ENCODE assay signal across 8 mouse cellular contexts in genomic region chr9:53404753-53405722, GRCm38 (mm10). TPM values are rescaled to one million over a fixed set of nuclear protein-coding genes. Genes with fewer than 3 reads are reported as not detected.
DNase-seq lines count a peak whose midpoint lies in the region; ATAC-seq and TF ChIP-seq lines count a peak whose summit lies in the region.

No protein-coding gene starts in this region.

- H3K36me3 ChIP-seq in E14TG2a.4 (ENCODE audit: insufficient read depth, low read length), result no peaks in the 10 kb centered on the region
- H3K36me3 ChIP-seq in forebrain, embryonic 11.5 days (ENCODE audit: control insufficient read depth, insufficient read depth, low read length), result no peaks in the 10 kb centered on the region
- H3K36me3 ChIP-seq in heart, embryonic 15.5 days, result no peaks in the 10 kb centered on the region
- H3K36me3 ChIP-seq in kidney, postnatal 0 days (ENCODE audit: insufficient read depth, low read length), result no peaks in the 10 kb centered on the region
- H3K36me3 ChIP-seq in liver, adult 2 months (ENCODE audit: control insufficient read depth, insufficient read depth, low read length), result peaks cover 3% of the 10 kb centered on the region; the same call in 1 of the 2 replicates
- no peaks in the 10 kb centered on the region for H3K36me3 ChIP-seq in midbrain, postnatal 0 days (ENCODE audit: insufficient read depth, low read length)

- H3K9ac ChIP-seq in forebrain, embryonic 11.5 days (ENCODE audit: low read length), result peak overlapping the region; percentile 30
- peak overlapping the region; percentile 35 for H3K9ac ChIP-seq in heart, embryonic 15.5 days
- H3K9ac ChIP-seq in kidney, postnatal 0 days (ENCODE audit: low read depth, low read length), result peak overlapping the region; percentile 53
- H3K9ac ChIP-seq in liver, adult 2 months (ENCODE audit: low read depth, low read length), result peak overlapping the region; percentile 48
- H3K9ac ChIP-seq in midbrain, postnatal 0 days (replicated peaks; ENCODE audit: low read length, poor library complexity, severe bottlenecking), result peak overlapping the region; percentile 55

- H3K9me3 ChIP-seq in E14TG2a.4 (ENCODE audit: low read length), result no peaks in the 10 kb centered on the region
- H3K9me3 ChIP-seq in forebrain, embryonic 11.5 days (ENCODE audit: control insufficient read depth, low read length), result no peaks in the 10 kb centered on the region
- no peaks in the 10 kb centered on the region for H3K9me3 ChIP-seq in heart, embryonic 15.5 days (replicated peaks)
- no peaks in the 10 kb centered on the region for H3K9me3 ChIP-seq in kidney, postnatal 0 days (replicated peaks; ENCODE audit: low read length)
- no peaks in the 10 kb centered on the region for H3K9me3 ChIP-seq in midbrain, postnatal 0 days (ENCODE audit: low read length)

- no peaks in the 10 kb centered on the region for H3K79me2 ChIP-seq in liver, adult 2 months (ENCODE audit: control insufficient read depth, insufficient read depth, low read length)

- no peak for TF ChIP-seq CTCF in E14TG2a.4 (conservative IDR thresholded peaks at IDR 0.05; ENCODE audit: low read length)
- no peak for TF ChIP-seq CTCF in kidney, postnatal 0 days (IDR thresholded peaks at IDR 0.05; ENCODE audit: low read depth)
- no peak for TF ChIP-seq CTCF in liver, adult 2 months (IDR thresholded peaks at IDR 0.05; ENCODE audit: low read depth, low read length)
- TF ChIP-seq CTCF in midbrain, postnatal 0 days (IDR thresholded peaks at IDR 0.05), result no peak

- H3K4me2 ChIP-seq in forebrain, embryonic 11.5 days (ENCODE audit: low read depth, low read length, severe bottlenecking), result peak overlapping the region; percentile 38
- H3K4me2 ChIP-seq in heart, embryonic 15.5 days, result peak overlapping the region; percentile 61
- peak overlapping the region; percentile 64 for H3K4me2 ChIP-seq in kidney, postnatal 0 days (ENCODE audit: low read length)
- H3K4me2 ChIP-seq in midbrain, postnatal 0 days (ENCODE audit: low read depth, low read length, poor library complexity, severe bottlenecking), result peak overlapping the region; percentile 54

- peaks cover 55% of the 10 kb centered on the region for H3K4me1 ChIP-seq in E14TG2a.4 (replicated peaks; ENCODE audit: low read depth, low read length)
- H3K4me1 ChIP-seq in forebrain, embryonic 11.5 days (replicated peaks; ENCODE audit: control insufficient read depth, insufficient read depth, low read length), result no peaks in the 10 kb centered on the region
- peaks cover 13% of the 10 kb centered on the region for H3K4me1 ChIP-seq in heart, embryonic 15.5 days (replicated peaks)
- peaks cover 13% of the 10 kb centered on the region; the same call in 1 of the 2 replicates for H3K4me1 ChIP-seq in kidney, postnatal 0 days (replicated peaks; ENCODE audit: insufficient read depth, low read length)
- H3K4me1 ChIP-seq in liver, adult 2 months (ENCODE audit: control insufficient read depth, insufficient read depth, low read length), result no peaks in the 10 kb centered on the region
- no peaks in the 10 kb centered on the region for H3K4me1 ChIP-seq in midbrain, postnatal 0 days (ENCODE audit: insufficient read depth, low read length)

- no peak for TF ChIP-seq POLR2A in liver, adult 2 months (IDR thresholded peaks at IDR 0.05; ENCODE audit: extremely low read depth, insufficient read depth, low read length)

- no peak overlapping the region for H3K27ac ChIP-seq in forebrain, embryonic 11.5 days (ENCODE audit: low read depth, low read length)
- H3K27ac ChIP-seq in heart, embryonic 15.5 days, result peak overlapping the region; percentile 65
- peak overlapping the region; percentile 60 for H3K27ac ChIP-seq in kidney, postnatal 0 days
- no peak overlapping the region for H3K27ac ChIP-seq in liver, adult 2 months (replicated peaks; ENCODE audit: insufficient read depth, low read depth, low read length)
- peak overlapping the region; percentile 92 for H3K27ac ChIP-seq in midbrain, postnatal 0 days (ENCODE audit: low read depth, low read length)

- no peaks in the 10 kb centered on the region for H3K27me3 ChIP-seq in E14TG2a.4 (ENCODE audit: insufficient read depth, low read length)
- H3K27me3 ChIP-seq in forebrain, embryonic 11.5 days (ENCODE audit: control insufficient read depth, insufficient read depth, low read length), result no peaks in the 10 kb centered on the region
- H3K27me3 ChIP-seq in heart, embryonic 15.5 days, result no peaks in the 10 kb centered on the region
- H3K27me3 ChIP-seq in kidney, postnatal 0 days (ENCODE audit: insufficient read depth, low read length), result no peaks in the 10 kb centered on the region
- no peaks in the 10 kb centered on the region for H3K27me3 ChIP-seq in liver, adult 2 months (ENCODE audit: control insufficient read depth, insufficient read depth, low read length)
- no peaks in the 10 kb centered on the region for H3K27me3 ChIP-seq in midbrain, postnatal 0 days (ENCODE audit: insufficient read depth, low read length)

- ATAC-seq in cerebellum, adult (ENCODE audit: insufficient number of reproducible peaks, low FRiP score, low TSS enrichment), result peak; percentile 86
- peak; percentile 89 for ATAC-seq in forebrain, embryonic 11.5 days (replicated peaks; ENCODE audit: low FRiP score)
- peak; percentile 78 for ATAC-seq in heart, embryonic 15.5 days (replicated peaks; ENCODE audit: insufficient number of reproducible peaks, insufficient read depth, low FRiP score, low read depth)
- peak; percentile 81 for ATAC-seq in kidney, postnatal 0 days (replicated peaks; ENCODE audit: low FRiP score, low read depth)
- ATAC-seq in midbrain, postnatal 0 days (ENCODE audit: low FRiP score), result peak; percentile 96

- 30% methylated on average over 21 of the region's 21 CpGs for WGBS in forebrain, embryonic 11.5 days
- 25% methylated on average over 21 of the region's 21 CpGs for WGBS in heart, embryonic 15.5 days
- 23% methylated on average over 21 of the region's 21 CpGs for WGBS in kidney, postnatal 0 days
- WGBS in liver, adult 2 months, result 42% methylated on average over 21 of the region's 21 CpGs
- WGBS in midbrain, postnatal 0 days, result 17% methylated on average over 21 of the region's 21 CpGs

- peak; percentile 82 for DNase-seq in forebrain, embryonic 11.5 days (ENCODE audit: low spot score)
- DNase-seq in kidney, postnatal 0 days (ENCODE audit: low spot score), result peak; percentile 96
- DNase-seq in liver, adult 2 months (ENCODE audit: extremely low read depth, low read depth, low spot score), result peak; percentile 73
- DNase-seq in midbrain, postnatal 0 days (ENCODE audit: low spot score), result peak; percentile 97
- DNase-seq in spleen, postnatal 4 days (ENCODE audit: low spot score in 2 of 2), result peak; percentile 68 to 79

- peak overlapping the region; percentile 82 for H3K4me3 ChIP-seq in E14TG2a.4 (replicated peaks; ENCODE audit: low read length)
- peak overlapping the region; percentile 12 for H3K4me3 ChIP-seq in forebrain, embryonic 11.5 days (ENCODE audit: low read depth, low read length)
- H3K4me3 ChIP-seq in heart, embryonic 15.5 days, result peak overlapping the region; percentile 42
- peak overlapping the region; percentile 32 for H3K4me3 ChIP-seq in kidney, postnatal 0 days (replicated peaks; ENCODE audit: low read depth, low read length)
- H3K4me3 ChIP-seq in liver, adult 2 months (ENCODE audit: insufficient read depth, low read depth, low read length), result peak overlapping the region; percentile 39
- peak overlapping the region; percentile 30 for H3K4me3 ChIP-seq in midbrain, postnatal 0 days (ENCODE audit: low read depth, low read length)

RNA-seq across cellular contexts. Expression of gene 4930550C14Rik, which starts 2.9 kb away (rescaled TPM):
- 0.12 TPM in 1 of 2 replicates, not detected in the other for polyA plus RNA-seq in forebrain, embryonic 11.5 days (2014; fragmentation: Nextera tagmentation; extraction: Ambion mirVana)
- 0.86 and 1.2 TPM in 2 replicates for polyA plus RNA-seq in heart, embryonic 15.5 days (2015; fragmentation: Nextera tagmentation; extraction: Ambion mirVana)
- 3.9 and 4.1 TPM in 2 replicates for polyA plus RNA-seq in kidney, postnatal 0 days (2015; fragmentation: Nextera tagmentation; extraction: Ambion mirVana)
- 0.28 and 0.34 TPM in 2 replicates for total RNA-seq in liver, adult 2 months (2014; rRNA removed)
- polyA plus RNA-seq in liver, adult 2 months (2012; rRNA removed), result not detected in 2 replicates
- 0.71 TPM in 1 of 2 replicates, not detected in the other for total RNA-seq in midbrain, postnatal 0 days (2014; rRNA removed)
- polyA plus RNA-seq in midbrain, postnatal 0 days (2015; fragmentation: Nextera tagmentation; extraction: Ambion mirVana), result 0.36 and 0.49 TPM in 2 replicates

RNA-seq across cellular contexts. Expression of gene Kdelc2, which starts 21.2 kb away (rescaled TPM):
- 9.1 and 9.3 TPM in 2 replicates for polyA plus RNA-seq in forebrain, embryonic 11.5 days (2014; fragmentation: Nextera tagmentation; extraction: Ambion mirVana)
- 22.8 and 24.1 TPM in 2 replicates for polyA plus RNA-seq in heart, embryonic 15.5 days (2015; fragmentation: Nextera tagmentation; extraction: Ambion mirVana)
- polyA plus RNA-seq in kidney, postnatal 0 days (2015; fragmentation: Nextera tagmentation; extraction: Ambion mirVana), result 28.6 and 31.2 TPM in 2 replicates
- 5.6 and 6.2 TPM in 2 replicates for total RNA-seq in liver, adult 2 months (2014; rRNA removed)
- polyA plus RNA-seq in liver, adult 2 months (2012; rRNA removed), result 2.0 and 2.4 TPM in 2 replicates
- total RNA-seq in midbrain, postnatal 0 days (2014; rRNA removed), result 5.9 TPM in 2 replicates
- 6.4 and 7.0 TPM in 2 replicates for polyA plus RNA-seq in midbrain, postnatal 0 days (2015; fragmentation: Nextera tagmentation; extraction: Ambion mirVana)

Comparison
In these comparisons a context has a peak if more than half of its experiments do, and no peak if none do; other contexts are left out.
1. H3K4me3 ChIP-seq: peak in every context shown above with its lines; median percentile 82 in E14TG2a.4; 42 in heart, embryonic 15.5 days; 39 in liver, adult 2 months; 32 in kidney, postnatal 0 days; 30 in midbrain, postnatal 0 days; 12 in forebrain, embryonic 11.5 days.
2. H3K27ac ChIP-seq: peak in heart, embryonic 15.5 days (single experiment), kidney, postnatal 0 days (single experiment) and midbrain, postnatal 0 days (single experiment); none in forebrain, embryonic 11.5 days (single experiment) and liver, adult 2 months (single experiment).
3. Peak in every context shown above with its lines, with median percentiles within 50 percentile points of each other: ATAC-seq, DNase-seq, H3K4me2 ChIP-seq and H3K9ac ChIP-seq.